Mouse (Mus musculus) forebrain, embryonic 16.5 days (tissue): Measurements from ENCODE around the gene Cdh1. TPM values are rescaled to one million over a fixed set of nuclear protein-coding genes. Genes with fewer than 3 reads are reported as not detected.
"Not testable (repeated sequence)": the region's sequence is repeated elsewhere in the genome, so short reads cannot be mapped to it uniquely, and the experiment has no call there.

Experiments
- ATAC-seq: fragments of 200-750 bp; cut with Nextera tagmentation; 2 replicates; pipeline ENCODE4 v1.8.0; 2017; ENCODE audit warnings: mild to moderate bottlenecking, moderate library complexity
- H3K27ac ChIP-seq: fragments of 300-500 bp; sonication (generic); 2 replicates; pipeline ENCODE4 v1.5.1; 2014; ENCODE audit warnings: low read length, control low read depth
- H3K27me3 ChIP-seq: fragments of 300-500 bp; sonication (generic); replicated peaks from 2 replicates; pipeline ENCODE4 v1.6.1; 2014; ENCODE audit warnings: low read length; ENCODE audit not compliant: control insufficient read depth, insufficient read depth
- H3K36me3 ChIP-seq: fragments of 300-500 bp; sonication (generic); 2 replicates; pipeline ENCODE4 v1.6.1; 2014; ENCODE audit not compliant: control insufficient read depth, insufficient read depth
- H3K4me1 ChIP-seq: fragments of 300-500 bp; sonication (generic); replicated peaks from 2 replicates; pipeline ENCODE4 v1.6.1; 2014; ENCODE audit warnings: low read length; ENCODE audit not compliant: control insufficient read depth, insufficient read depth
- H3K4me2 ChIP-seq: fragments of 300-500 bp; sonication (generic); 2 replicates; pipeline ENCODE4 v1.6.1; 2014; ENCODE audit warnings: mild to moderate bottlenecking, low read length, control low read depth
- H3K4me3 ChIP-seq: fragments of 300-500 bp; sonication (generic); replicated peaks from 2 replicates; pipeline ENCODE4 v1.5.1; 2014; ENCODE audit warnings: mild to moderate bottlenecking, low read length, control low read depth
- H3K9ac ChIP-seq: fragments of 300-500 bp; sonication (generic); replicated peaks from 2 replicates; pipeline ENCODE4 v1.6.1; 2014; ENCODE audit warnings: low read depth, low read length, control low read depth
- H3K9me3 ChIP-seq: fragments of 300-500 bp; sonication (generic); 2 replicates; pipeline ENCODE4 v1.6.1; 2016; ENCODE audit warnings: low read length; ENCODE audit not compliant: control insufficient read depth
- WGBS: fragments of 180-500 bp; shearing (Covaris S2); extraction: QIAGEN DNeasy Blood & Tissue Kit; methylation state at CpG from one replicate; pipeline ENCODE4 v1.1.7; 2014; 5-methylcytosine and 5-hydroxymethylcytosine counted together
- polyA plus RNA-seq: library from polyadenylated mRNA; unstranded; fragments of >200 nt; fragmentation: Nextera tagmentation; extraction: Ambion mirVana; gene quantifications from 2 replicates; pipeline ENCODE4 v1.2.1, GENCODE M21; 2015

Gene Cdh1
- polyA plus RNA-seq, 1 experiment from 2014 or later = 3.0 TPM

GRCm38 (mm10) chr8:106572175-106572574, 31.0 kb upstream of the Cdh1 start:
- not testable (repeated sequence) for H3K4me2 ChIP-seq, H3K27me3 ChIP-seq, H3K9ac ChIP-seq, H3K4me3 ChIP-seq, H3K27ac ChIP-seq, H3K4me1 ChIP-seq, H3K9me3 ChIP-seq, H3K36me3 ChIP-seq, ATAC-seq
- 82% methylated on average over 1 of the region's 1 CpGs for WGBS

- not testable (repeated sequence) for H3K36me3 ChIP-seq, ATAC-seq
- WGBS = 62% methylated on average over 20 of the region's 20 CpGs
Observed at GRCm38 (mm10) chr8:106573168-106573567, 30.0 kb upstream of the Cdh1 start, which contains the start of gene Gm10073. TSS of gene Gm10073 (minus strand) at chr8:106573461.

DNA sequence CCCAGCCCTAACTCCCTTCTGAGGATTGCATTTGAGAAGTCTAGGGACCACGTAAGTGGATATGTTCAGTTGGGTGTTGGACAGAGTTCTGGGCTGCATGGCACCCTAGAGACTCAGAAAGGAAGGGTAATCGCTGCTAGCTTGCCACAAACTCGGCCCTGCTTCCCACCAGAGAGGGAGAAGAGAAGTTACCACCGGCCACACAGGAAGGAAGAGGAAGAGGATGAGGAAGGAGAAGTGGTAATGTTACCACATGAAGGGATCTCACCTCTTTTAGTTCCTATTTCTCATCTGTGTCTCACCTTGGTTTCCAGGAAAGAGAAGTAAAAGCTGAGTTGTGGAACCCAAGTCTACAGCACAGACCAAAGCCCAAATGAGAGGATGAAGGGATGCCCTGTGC, 28.9 kb upstream of the Cdh1 start:
- H3K27me3 ChIP-seq = no peaks in the 10 kb centered on the region
- WGBS = 79% methylated on average over 4 of the region's 4 CpGs
- no peaks in the 10 kb centered on the region for H3K4me1 ChIP-seq
- no peak overlapping the region for H3K9ac ChIP-seq
- H3K36me3 ChIP-seq = no peaks in the 10 kb centered on the region
- H3K27ac ChIP-seq = no peak overlapping the region
- no peak overlapping the region for H3K4me3 ChIP-seq
- ATAC-seq = no peak
- no peak overlapping the region for H3K4me2 ChIP-seq
- no peaks in the 10 kb centered on the region for H3K9me3 ChIP-seq

More at GRCm38 (mm10) chr8:106573168-106573567, 30.0 kb upstream of the Cdh1 start, which contains the start of gene Gm10073:
- not testable (repeated sequence) for H3K4me3 ChIP-seq, H3K4me2 ChIP-seq, H3K9me3 ChIP-seq, H3K4me1 ChIP-seq, H3K9ac ChIP-seq, H3K27me3 ChIP-seq, H3K27ac ChIP-seq

DNA sequence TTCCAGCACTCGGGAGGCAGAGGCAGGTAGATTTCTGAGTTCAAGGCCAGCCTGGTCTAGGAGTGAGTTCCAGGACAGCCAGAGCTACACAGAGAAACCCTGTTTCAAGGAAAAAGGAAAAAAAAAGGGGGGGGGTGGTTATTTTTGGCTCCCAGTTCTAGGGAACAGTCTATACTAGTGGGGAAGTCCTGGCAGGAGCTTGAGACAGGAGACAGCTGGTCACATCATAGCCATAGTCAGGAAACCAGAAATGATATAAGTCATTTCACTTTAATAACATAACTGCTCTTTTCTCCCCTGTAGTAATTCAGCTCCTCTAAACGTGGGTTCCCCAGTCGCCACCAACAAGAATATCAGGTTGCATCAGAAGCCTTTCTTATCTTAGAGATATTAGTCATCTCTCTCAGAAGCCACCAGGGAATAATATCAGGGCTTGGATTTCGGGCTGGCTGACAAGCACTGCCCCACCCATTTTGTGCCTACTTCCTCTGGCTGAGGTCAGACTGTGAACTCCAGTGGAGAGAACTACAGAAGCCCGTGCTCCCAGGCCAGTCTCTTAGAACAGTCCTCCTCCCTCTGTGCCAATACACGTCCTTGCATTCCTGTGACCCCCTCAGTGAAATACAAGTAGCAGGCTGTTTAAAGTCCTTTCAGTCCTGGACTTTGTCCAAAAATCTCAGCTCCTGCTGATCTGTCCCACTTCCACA, 26.1 kb upstream of the Cdh1 start:
- Histone ChIP-seq H3K27ac (no peak overlapping the region), H3K4me1 (no peaks in the 10 kb centered on the region), H3K36me3 (no peaks in the 10 kb centered on the region), H3K9me3 (no peaks in the 10 kb centered on the region), H3K27me3 (no peaks in the 10 kb centered on the region), H3K4me3 (no peak overlapping the region), H3K4me2 (no peak overlapping the region), H3K9ac (no peak overlapping the region)
- no peak for ATAC-seq
- 52% methylated on average over 6 of the region's 6 CpGs for WGBS

DNA sequence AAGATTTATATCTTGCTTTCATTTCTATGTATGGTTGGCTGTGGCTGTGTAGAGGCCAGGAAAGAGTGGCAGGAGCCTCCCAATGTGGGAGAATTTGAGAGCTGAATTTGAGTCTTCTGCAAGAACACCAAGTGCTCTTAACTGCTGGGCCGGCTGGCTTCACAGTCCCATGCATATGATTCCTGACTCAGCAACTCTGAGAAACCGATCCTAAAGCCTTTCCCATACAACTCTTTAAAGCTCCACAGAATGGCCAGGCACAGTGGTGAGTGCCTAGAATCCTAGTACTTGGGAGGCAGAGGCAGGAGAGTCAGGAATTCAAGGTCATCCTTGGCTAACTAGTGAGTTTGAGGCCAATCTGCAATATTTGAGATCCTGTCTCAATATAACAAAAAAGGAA, 23.6 kb upstream of the Cdh1 start:
- Histone ChIP-seq H3K9ac (no peak overlapping the region), H3K4me2 (no peak overlapping the region), H3K27ac (no peak overlapping the region), H3K4me1 (no peaks in the 10 kb centered on the region), H3K4me3 (no peak overlapping the region), H3K36me3 (no peaks in the 10 kb centered on the region), H3K9me3 (no peaks in the 10 kb centered on the region), H3K27me3 (no peaks in the 10 kb centered on the region)
- no peak for ATAC-seq
- 66% methylated on average over 2 of the region's 2 CpGs for WGBS

- no peak for ATAC-seq
- WGBS = 75% methylated on average over 6 of the region's 6 CpGs
- Histone ChIP-seq H3K9me3 (no peaks in the 10 kb centered on the region), H3K9ac (no peak overlapping the region), H3K27me3 (no peaks in the 10 kb centered on the region), H3K4me1 (no peaks in the 10 kb centered on the region), H3K27ac (no peak overlapping the region), H3K4me3 (no peak overlapping the region), H3K4me2 (no peak overlapping the region), H3K36me3 (no peaks in the 10 kb centered on the region)
Observed at GRCm38 (mm10) chr8:106581344-106582088, 21.6 kb upstream of the Cdh1 start.

DNA sequence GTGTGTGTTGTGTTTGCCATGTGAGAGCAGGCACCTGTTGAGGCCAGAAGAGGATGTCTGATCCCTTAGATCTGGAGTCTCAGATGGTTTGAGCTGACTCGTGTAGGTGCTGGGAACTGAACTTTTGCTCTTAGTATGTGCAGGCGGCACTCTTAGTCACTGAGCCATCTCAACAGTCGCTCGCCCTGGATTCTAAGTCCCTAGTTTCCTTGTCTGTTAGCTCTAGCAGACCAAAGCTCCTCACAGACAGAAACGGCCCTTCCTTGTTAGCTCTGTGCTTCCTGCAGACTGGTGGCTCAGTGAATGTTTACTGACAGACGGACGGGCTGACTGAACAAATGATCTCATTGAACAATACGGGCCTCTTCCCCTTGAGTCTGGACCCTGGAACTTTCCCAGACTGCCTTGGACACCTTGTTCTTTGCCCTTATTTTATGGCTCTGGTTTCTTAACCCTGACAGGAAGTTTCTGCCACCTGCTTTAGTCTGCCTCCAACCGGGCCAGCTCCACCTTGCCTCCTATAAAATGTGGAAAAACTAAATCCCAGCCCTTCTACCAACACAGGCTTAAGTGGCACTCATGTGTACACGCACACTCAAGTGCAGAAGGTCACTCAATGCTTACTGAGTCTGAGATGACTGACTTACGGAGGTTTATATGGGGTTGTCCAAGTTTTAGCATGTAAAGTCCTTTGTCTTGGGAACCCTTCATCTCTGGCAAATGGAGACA, 18.0 kb upstream of the Cdh1 start:
- no peaks in the 10 kb centered on the region for H3K36me3 ChIP-seq
- H3K9me3 ChIP-seq = no peaks in the 10 kb centered on the region
- no peak overlapping the region for H3K4me3 ChIP-seq
- no peak for ATAC-seq
- H3K4me2 ChIP-seq = no peak overlapping the region
- H3K9ac ChIP-seq = no peak overlapping the region
- whole genome bisulfite sequencing = 78% methylated on average over 11 of the region's 11 CpGs
- no peaks in the 10 kb centered on the region for H3K27me3 ChIP-seq
- no peaks in the 10 kb centered on the region for H3K4me1 ChIP-seq
- no peak overlapping the region for H3K27ac ChIP-seq

GRCm38 (mm10) chr8:106585671-106586037, 17.5 kb upstream of the Cdh1 start:
- H3K9me3 ChIP-seq = no peaks in the 10 kb centered on the region
- WGBS = 90% methylated on average over 3 of the region's 3 CpGs
- H3K36me3 ChIP-seq = no peaks in the 10 kb centered on the region
- no peak overlapping the region for H3K4me3 ChIP-seq
- H3K9ac ChIP-seq = no peak overlapping the region
- no peak overlapping the region for H3K4me2 ChIP-seq
- H3K27ac ChIP-seq = no peak overlapping the region
- no peaks in the 10 kb centered on the region for H3K4me1 ChIP-seq
- no peak for ATAC-seq
- no peaks in the 10 kb centered on the region for H3K27me3 ChIP-seq

- Histone ChIP-seq H3K4me3 (no peak overlapping the region), H3K9ac (no peak overlapping the region), H3K27ac (no peak overlapping the region), H3K36me3 (no peaks in the 10 kb centered on the region), H3K4me1 (no peaks in the 10 kb centered on the region), H3K4me2 (no peak overlapping the region), H3K27me3 (no peaks in the 10 kb centered on the region), H3K9me3 (no peaks in the 10 kb centered on the region)
- no peak for ATAC-seq
- WGBS = 84% methylated on average over 8 of the region's 8 CpGs
Observed at GRCm38 (mm10) chr8:106586896-106587295, 16.3 kb upstream of the Cdh1 start.
